Mouse (Mus musculus) liver, adult 2 months (tissue): ENCODE measurements at regions not wholly inside any gene's neighbourhood (a gene's known extent, or its start where the extent isn't known, plus 50 kb on each side); places are given as distances from the start of the nearest gene placed in this dataset.

ENCODE experiments used
- DNase-seq: peaks from one replicate; pipeline ENCODE4 v3.0.0-alpha.2; 2011; ENCODE audit warnings: low read depth, low spot score; ENCODE audit errors: extremely low read depth
- H3K27ac ChIP-seq: fragments of 200-500 bp; replicated peaks from 2 replicates; pipeline ENCODE4 v1.5.1; 2012; ENCODE audit warnings: low read depth, mild to moderate bottlenecking, control low read depth, inconsistent platforms, low read length; ENCODE audit not compliant: insufficient read depth
- H3K27me3 ChIP-seq: fragments of 200-500 bp; 2 replicates; pipeline ENCODE4 v1.6.1; 2012; ENCODE audit warnings: mild to moderate bottlenecking, moderate library complexity, low read length, inconsistent platforms; ENCODE audit not compliant: control insufficient read depth, insufficient read depth
- H3K36me3 ChIP-seq: fragments of 200-500 bp; 2 replicates; pipeline ENCODE4 v1.6.1; 2012; ENCODE audit warnings: low read length, inconsistent platforms; ENCODE audit not compliant: control insufficient read depth, insufficient read depth
- H3K4me1 ChIP-seq: fragments of 200-500 bp; 2 replicates; pipeline ENCODE4 v1.6.1; 2011; ENCODE audit warnings: low read length; ENCODE audit not compliant: control insufficient read depth, insufficient read depth
- H3K4me3 ChIP-seq: fragments of 200-500 bp; 2 replicates; pipeline ENCODE4 v1.5.1; 2011; ENCODE audit warnings: low read depth, mild to moderate bottlenecking, control low read depth, low read length, moderate library complexity; ENCODE audit not compliant: insufficient read depth
- H3K79me2 ChIP-seq: fragments of 200-500 bp; 2 replicates; pipeline ENCODE4 v1.6.1; 2012; ENCODE audit warnings: inconsistent platforms, mild to moderate bottlenecking, low read length, moderate library complexity; ENCODE audit not compliant: control insufficient read depth, insufficient read depth
- H3K9ac ChIP-seq: fragments of 200-500 bp; 2 replicates; pipeline ENCODE4 v1.6.1; 2012; ENCODE audit warnings: low read depth, mild to moderate bottlenecking, control low read depth, inconsistent platforms, low read length
- CTCF ChIP-seq: fragments of 200-500 bp; IDR thresholded peaks from 2 replicates; pipeline ENCODE4 v1.5.1; 2011; ENCODE audit warnings: low read depth, low read length, control low read depth
- POLR2A ChIP-seq: fragments of 200-500 bp; IDR thresholded peaks from 2 replicates; pipeline ENCODE4 v1.6.1; 2011; ENCODE audit warnings: low read length, control low read depth; ENCODE audit not compliant: insufficient read depth; ENCODE audit errors: extremely low read depth
- WGBS: fragments of 180-500 bp; shearing (Covaris S2); methylation state at CpG from one replicate; pipeline ENCODE4 v1.1.7; 2018; 5-methylcytosine and 5-hydroxymethylcytosine counted together

DNA sequence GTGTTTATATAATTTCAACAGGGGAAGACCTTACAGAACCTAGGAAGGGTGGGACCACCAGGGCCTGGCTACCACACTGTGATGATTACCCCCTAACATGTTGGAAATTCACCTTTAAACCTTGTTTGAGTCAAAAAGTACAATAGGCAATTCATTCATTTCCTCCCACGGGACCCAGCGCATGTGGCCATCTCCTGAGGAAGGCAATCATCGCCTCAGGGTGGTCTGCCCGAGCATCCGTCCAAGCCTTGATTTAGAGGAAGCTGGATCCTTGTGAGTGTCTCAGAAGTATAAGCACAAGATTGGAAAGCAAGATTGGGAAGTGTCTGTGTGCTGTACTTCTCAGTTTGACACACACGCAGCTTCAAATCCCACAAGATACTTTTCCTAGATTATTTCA is 360.9 kb upstream of the Actbl2 start:
- no peak for DNase-seq
- no peaks in the 10 kb centered on the region for H3K36me3 ChIP-seq
- no peaks in the 10 kb centered on the region for H3K27me3 ChIP-seq
- no peaks in the 10 kb centered on the region for H3K79me2 ChIP-seq
- WGBS = 82% methylated on average over 6 of the region's 6 CpGs
- H3K4me3 ChIP-seq = no peak overlapping the region
- no peak overlapping the region for H3K9ac ChIP-seq
- TF ChIP-seq POLR2A (no peak), CTCF (no peak)
- no peak overlapping the region for H3K27ac ChIP-seq
- no peaks in the 10 kb centered on the region for H3K4me1 ChIP-seq

DNA sequence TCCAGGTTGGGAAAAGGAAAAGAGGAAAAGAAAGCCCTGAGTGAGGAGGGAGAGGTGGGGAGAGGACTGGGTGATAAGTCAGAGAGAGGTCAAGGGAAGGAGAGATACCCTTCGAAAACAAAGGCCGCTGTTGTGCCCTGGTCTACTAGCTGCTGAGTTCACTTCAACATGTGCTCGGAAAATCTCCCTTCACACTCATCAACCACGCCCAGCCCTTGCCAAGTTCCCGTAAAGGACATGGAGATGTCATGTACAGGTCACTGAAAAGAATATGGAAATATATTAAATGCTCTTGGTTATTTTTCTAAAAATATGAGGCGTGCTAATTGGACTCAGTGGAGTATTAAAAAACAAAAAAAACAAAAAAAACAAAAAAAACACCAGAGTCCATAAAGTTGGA is 359.5 kb upstream of the Actbl2 start:
- 90% methylated on average over 6 of the region's 6 CpGs for WGBS
- no peak for DNase-seq

DNA sequence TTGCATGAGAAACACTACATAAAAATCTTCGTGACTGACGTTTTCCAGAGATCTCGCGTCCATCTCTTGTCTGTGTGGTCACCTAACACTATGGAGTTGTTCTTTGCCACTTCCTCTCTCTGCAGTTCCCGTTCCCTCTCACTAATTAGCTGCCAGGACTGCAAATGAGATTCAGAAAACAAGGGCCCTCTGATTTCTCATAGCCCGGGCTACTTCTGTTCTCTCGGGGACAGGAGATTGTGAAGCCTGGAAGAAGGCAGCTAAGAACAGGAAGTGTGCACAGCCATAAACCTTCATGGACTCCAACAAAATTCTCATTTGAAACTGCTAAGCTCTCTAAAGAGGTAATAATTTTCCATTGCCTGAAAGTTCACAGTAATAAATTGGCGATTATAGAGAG is 358.9 kb upstream of the Actbl2 start:
- WGBS = 87% methylated on average over 8 of the region's 8 CpGs
- Histone ChIP-seq H3K9ac (no peak overlapping the region), H3K27me3 (no peaks in the 10 kb centered on the region), H3K27ac (no peak overlapping the region), H3K36me3 (no peaks in the 10 kb centered on the region), H3K4me3 (no peak overlapping the region), H3K4me1 (no peaks in the 10 kb centered on the region), H3K79me2 (no peaks in the 10 kb centered on the region)
- TF ChIP-seq CTCF (no peak), POLR2A (no peak)
- no peak for DNase-seq

More for the DNA sequence above, 359.5 kb upstream of the Actbl2 start:
- H3K4me3 ChIP-seq = no peak overlapping the region
- no peaks in the 10 kb centered on the region for H3K27me3 ChIP-seq
- H3K9ac ChIP-seq = no peak overlapping the region
- no peaks in the 10 kb centered on the region for H3K4me1 ChIP-seq
- no peaks in the 10 kb centered on the region for H3K36me3 ChIP-seq
- TF ChIP-seq POLR2A = no peak
- no peak for TF ChIP-seq CTCF
- H3K79me2 ChIP-seq = no peaks in the 10 kb centered on the region
- no peak overlapping the region for H3K27ac ChIP-seq

DNA sequence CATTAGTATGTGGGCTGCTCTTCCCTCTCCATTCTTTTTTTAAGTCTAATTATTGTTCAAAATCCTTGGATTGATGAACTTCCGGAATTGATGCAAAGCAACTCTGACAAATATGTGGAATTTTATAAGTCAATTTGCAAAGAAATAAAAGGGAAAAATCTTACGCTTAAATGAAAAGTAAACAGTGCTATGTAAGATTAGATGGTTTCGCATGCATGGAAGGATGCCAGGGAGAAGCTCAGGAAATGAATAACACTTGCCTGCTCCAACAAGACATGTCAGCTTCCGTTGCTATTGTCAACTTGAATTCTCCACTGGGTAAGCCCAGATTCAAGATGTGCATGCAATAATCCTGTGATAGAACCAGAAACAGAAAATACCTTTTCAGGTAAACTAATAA is 357.2 kb upstream of the Actbl2 start:
- H3K9ac ChIP-seq = no peak overlapping the region
- H3K4me3 ChIP-seq = no peak overlapping the region
- TF ChIP-seq POLR2A (no peak), CTCF (no peak)
- no peaks in the 10 kb centered on the region for H3K79me2 ChIP-seq
- DNase-seq = peak; percentile 21
- no peaks in the 10 kb centered on the region; the same call in 1 of the 2 replicates for H3K4me1 ChIP-seq
- H3K27me3 ChIP-seq = no peaks in the 10 kb centered on the region
- WGBS = 73% methylated on average over 4 of the region's 4 CpGs
- H3K36me3 ChIP-seq = no peaks in the 10 kb centered on the region
- no peak overlapping the region for H3K27ac ChIP-seq

DNA sequence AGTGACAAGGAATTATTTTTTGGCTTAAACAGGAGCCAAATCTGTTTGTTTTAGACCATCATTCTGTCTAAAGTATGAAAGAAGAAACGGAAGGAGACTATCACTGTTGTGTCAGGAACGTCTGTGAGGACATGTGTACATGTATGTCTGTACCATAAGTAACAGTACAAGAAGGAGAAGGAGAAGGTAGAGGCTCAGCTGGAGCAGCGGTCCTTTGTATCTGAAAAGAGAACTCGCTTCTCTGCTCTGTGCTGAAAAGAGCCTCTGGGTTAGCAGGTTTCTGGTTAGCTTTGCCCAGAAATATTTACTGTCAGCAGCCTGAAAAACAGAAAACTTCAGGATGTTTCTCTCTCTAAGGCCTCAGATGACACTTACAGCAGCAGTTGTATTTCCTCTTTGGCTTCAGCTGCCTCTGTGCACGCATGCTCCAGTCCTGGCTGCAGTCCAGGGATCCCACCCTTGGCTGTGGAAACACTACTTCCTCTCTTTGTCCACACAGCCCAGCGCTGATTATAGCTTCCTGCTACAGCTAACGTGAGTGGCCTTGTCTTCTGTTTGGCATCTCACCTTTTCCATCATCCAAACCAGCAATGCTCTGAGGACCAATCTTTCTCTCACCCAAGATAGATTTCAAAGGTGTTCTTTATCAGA is 351.7 kb upstream of the Actbl2 start:
- DNase-seq = peak; percentile 53
- Histone ChIP-seq H3K36me3 (no peaks in the 10 kb centered on the region), H3K9ac (no peak overlapping the region), H3K79me2 (no peaks in the 10 kb centered on the region), H3K4me3 (no peak overlapping the region), H3K4me1 (peaks cover 4% of the 10 kb centered on the region; the same call in 1 of the 2 replicates), H3K27me3 (no peaks in the 10 kb centered on the region), H3K27ac (0 out of 2 replicates have a peak overlapping the region, but pooled peaks have one; percentile 34)
- no peak for TF ChIP-seq POLR2A
- TF ChIP-seq CTCF = no peak
- WGBS = 51% methylated on average over 7 of the region's 7 CpGs

DNA sequence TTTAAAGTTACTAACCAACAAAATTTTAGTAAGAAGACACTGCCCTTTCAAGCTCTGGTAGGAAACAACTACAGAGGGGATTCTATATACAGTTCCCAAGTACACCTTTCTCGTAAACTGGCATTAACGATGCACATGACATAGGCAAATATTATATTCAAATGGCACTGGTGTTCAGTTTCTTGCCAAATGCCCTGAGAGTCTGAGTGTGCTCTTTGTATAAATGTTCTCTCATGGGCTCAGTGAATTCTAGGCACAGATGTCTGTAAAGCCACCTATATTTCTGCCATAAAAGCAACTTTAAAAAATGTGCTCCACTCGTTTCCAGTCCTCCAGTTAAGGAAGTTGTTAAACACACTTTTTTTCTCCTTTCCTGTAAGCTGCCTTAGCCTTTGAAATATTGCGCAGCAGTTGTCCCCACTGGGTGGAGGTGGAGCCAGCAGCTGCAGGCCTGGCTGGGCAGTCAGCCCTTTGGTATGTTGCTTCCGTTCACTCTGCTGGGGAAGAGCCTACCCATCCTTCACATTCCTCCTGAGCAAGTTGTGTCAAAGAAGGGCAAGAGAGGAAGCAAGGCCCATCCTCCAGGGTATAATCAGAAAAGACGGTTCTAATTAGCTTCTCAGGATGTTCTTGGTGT is 347.4 kb upstream of the Actbl2 start:
- H3K36me3 ChIP-seq = no peaks in the 10 kb centered on the region
- TF ChIP-seq CTCF (no peak), POLR2A (no peak)
- no peaks in the 10 kb centered on the region for H3K79me2 ChIP-seq
- WGBS = 58% methylated on average over 6 of the region's 6 CpGs
- H3K27me3 ChIP-seq = no peaks in the 10 kb centered on the region
- no peak overlapping the region for H3K4me3 ChIP-seq
- no peak overlapping the region for H3K9ac ChIP-seq
- DNase-seq = no peak
- peaks cover 4% of the 10 kb centered on the region; the same call in 1 of the 2 replicates for H3K4me1 ChIP-seq
- H3K27ac ChIP-seq = no peak overlapping the region
